Mouse (Mus musculus) gastrocnemius, postnatal 10 days (tissue): ENCODE data around the gene Krt39. TPM values are rescaled to one million over a fixed set of nuclear protein-coding genes. Genes with fewer than 3 reads are reported as not detected.
A peak's percentile ranks its signal among the peaks of the same experiment; 100 is the strongest.

Experiments
- DNase-seq: peaks from one replicate; pipeline ENCODE4 v3.0.0; 2021; ENCODE audit warnings: mixed read lengths
- total RNA-seq, 2 experiments: library from RNA; stranded (reverse); gene quantifications; 2 replicates each; pipeline ENCODE4 v1.2.3; 2021

The Krt39 gene
- total RNA-seq, 2 experiments from 2014 or later = not detected

DNA sequence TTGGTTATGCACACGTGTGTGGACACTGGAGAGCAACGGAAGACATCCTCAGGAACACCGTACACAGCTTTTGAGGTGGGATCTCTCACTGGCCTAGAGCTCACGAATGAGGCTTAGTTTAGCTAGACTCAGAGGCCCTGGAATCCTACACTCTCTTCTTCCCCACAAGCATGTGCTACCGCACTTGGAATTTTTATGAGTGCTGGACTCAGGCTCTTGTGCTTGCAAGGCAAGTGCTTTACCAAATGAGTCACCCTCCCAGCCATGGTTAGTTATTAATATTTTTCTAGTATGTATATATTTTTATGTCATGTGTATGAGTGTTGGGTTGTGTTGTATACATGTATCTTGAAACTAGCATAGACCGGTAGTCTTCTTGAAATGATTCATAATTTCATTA lies 49.2 kb downstream of the Krt39 start:
- DNase-seq = no peak

DNA sequence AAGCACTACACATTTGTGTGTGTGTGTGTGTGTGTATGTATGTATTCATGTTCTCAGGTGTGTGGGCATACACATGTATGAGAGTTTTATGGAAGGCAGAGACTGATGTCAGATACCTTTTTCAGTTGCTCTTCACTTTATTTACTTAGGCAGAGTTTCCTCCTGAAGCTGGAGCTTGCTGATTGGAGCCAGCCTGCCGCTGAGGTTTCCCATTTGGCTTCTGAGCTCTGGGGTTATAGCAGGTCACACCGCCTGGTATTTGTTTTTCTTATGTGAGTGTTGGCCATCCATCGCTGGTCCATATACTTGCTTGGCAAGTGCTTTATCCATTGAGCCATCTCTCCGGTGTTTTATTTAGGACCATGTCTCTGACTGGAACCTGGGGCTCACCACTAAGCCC lies 51.9 kb downstream of the Krt39 start:
- no peak for DNase-seq

DNA sequence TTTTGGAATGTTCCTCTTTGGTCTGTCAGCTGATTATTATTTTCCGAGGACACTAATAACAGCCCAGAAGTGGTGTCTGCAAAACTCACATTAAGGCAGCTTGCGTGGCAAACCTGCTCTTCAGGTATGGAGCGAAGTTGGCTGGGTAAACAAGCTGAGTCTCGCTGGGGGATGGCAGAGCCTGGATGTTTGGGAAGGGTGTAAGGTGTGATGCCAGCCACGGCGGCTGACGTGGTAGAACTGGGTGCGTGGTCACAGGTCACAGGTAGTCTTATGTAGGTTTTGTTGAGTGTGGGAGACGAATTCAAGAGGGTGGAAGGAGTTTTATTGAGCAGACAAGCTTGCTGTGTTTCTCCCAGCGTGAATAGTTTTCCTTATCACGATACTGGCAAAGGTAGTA lies 52.6 kb downstream of the Krt39 start:
- no peak for DNase-seq

DNA sequence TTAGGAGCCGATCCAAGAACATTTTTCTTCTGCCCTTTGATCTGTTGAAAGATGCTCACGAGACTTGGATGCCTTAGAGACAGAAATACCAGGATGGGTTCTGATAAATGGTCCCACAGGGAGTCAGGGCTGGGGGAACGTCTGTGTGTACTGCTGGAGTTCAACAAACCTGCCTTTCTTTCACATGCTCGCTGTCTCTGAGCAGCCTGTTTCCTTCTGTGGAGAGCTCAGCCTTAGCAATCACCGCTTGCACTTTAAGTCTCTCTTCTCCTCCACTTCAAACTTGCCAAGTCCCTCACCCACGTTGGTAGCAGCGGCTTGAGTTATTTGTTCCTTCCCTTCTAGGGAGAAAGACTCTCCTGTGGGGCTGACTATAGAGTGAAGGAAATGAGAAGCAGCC lies 54.8 kb downstream of the Krt39 start:
- no peak for DNase-seq

DNA sequence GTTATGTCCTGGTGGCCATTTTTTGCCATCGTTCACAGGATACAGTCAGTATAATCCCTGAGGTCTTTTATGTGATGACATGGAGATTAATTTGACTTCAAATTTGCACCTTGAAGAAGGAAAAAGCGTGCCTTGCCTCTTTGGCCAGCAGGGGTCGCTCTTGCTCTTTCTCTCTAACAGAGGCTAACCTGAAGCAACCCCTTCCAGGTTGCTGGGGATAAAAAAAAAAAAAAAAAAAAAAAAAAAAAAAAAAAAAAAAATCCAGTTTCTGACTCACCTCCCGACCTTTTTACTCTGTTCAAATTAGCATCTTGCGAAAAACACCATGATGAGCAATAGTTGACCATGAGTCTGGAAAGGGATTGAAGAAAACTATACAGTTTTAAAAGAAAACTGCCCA lies 56.3 kb downstream of the Krt39 start:
- peak; percentile 84 for DNase-seq

Other genes starting within 250 kb of the Krt39 start
- not detected for gene Krt24, start 236.1 kb downstream of the Krt39 start, total RNA-seq
- gene Krt25, start 198.4 kb downstream of the Krt39 start, total RNA-seq = under 1 TPM in 1 of 2 experiments, not detected in 1; 0.14 TPM
- not detected for gene Krt26, start 183.4 kb downstream of the Krt39 start, total RNA-seq
- not detected for gene Krt27, start 170.2 kb downstream of the Krt39 start, total RNA-seq
- under 1 TPM in 1 of 2 experiments, not detected in 1; 0.16 TPM for gene Krt28, start 146.4 kb downstream of the Krt39 start, total RNA-seq
- gene Krt10, start 132.0 kb downstream of the Krt39 start, total RNA-seq = 1 to 10 TPM; 5.6 to 6.6 TPM
- gene Krt12, start 99.1 kb downstream of the Krt39 start, total RNA-seq = not detected
- under 1 TPM in 1 of 2 experiments, not detected in 1; 0.12 TPM for gene Krt20, start 83.2 kb downstream of the Krt39 start, total RNA-seq
- gene Krt23, start 28.2 kb downstream of the Krt39 start, total RNA-seq = under 1 TPM in 1 of 2 experiments, not detected in 1; 0.16 TPM
- gene Krt40, start 21.8 kb upstream of the Krt39 start, total RNA-seq = not detected
- gene Krtap3-3, start 29.5 kb upstream of the Krt39 start, total RNA-seq = not detected
- not detected for gene Krtap3-2, start 35.5 kb upstream of the Krt39 start, total RNA-seq
- gene Gm11939, start 38.1 kb upstream of the Krt39 start, total RNA-seq = not detected
- not detected for gene Krtap3-1, start 45.3 kb upstream of the Krt39 start, total RNA-seq
- gene Krtap1-5, start 59.7 kb upstream of the Krt39 start, total RNA-seq = not detected
- not detected for gene Krtap1-4, start 62.3 kb upstream of the Krt39 start, total RNA-seq
- gene Krtap1-3, start 70.0 kb upstream of the Krt39 start, total RNA-seq = not detected
- gene Krtap9-3, start 76.8 kb upstream of the Krt39 start, total RNA-seq = not detected
- not detected for gene Gm11938, start 82.0 kb upstream of the Krt39 start, total RNA-seq
- not detected for gene Gm11937, start 88.9 kb upstream of the Krt39 start, total RNA-seq
- not detected for gene Krtap2-4, start 93.5 kb upstream of the Krt39 start, total RNA-seq
- gene Gm11562, start 99.1 kb upstream of the Krt39 start, total RNA-seq = not detected
- not detected for gene Krtap4-1, start 106.9 kb upstream of the Krt39 start, total RNA-seq
- not detected for gene Krtap4-2, start 113.7 kb upstream of the Krt39 start, total RNA-seq
- gene Krtap4-7, start 122.8 kb upstream of the Krt39 start, total RNA-seq = not detected
- gene Gm11555, start 128.9 kb upstream of the Krt39 start, total RNA-seq = not detected
- gene Gm11563, start 137.6 kb upstream of the Krt39 start, total RNA-seq = not detected
- gene Krtap4-6, start 144.6 kb upstream of the Krt39 start, total RNA-seq = not detected
- gene Gm14190, start 169.4 kb upstream of the Krt39 start, total RNA-seq = not detected
- gene Gm14180, start 213.0 kb upstream of the Krt39 start, total RNA-seq = not detected